Mouse (Mus musculus): ENCODE results near the gene Pfas. TPM values are rescaled to one million over a fixed set of nuclear protein-coding genes. Genes with fewer than 3 reads are reported as not detected.
"Not testable (repeated sequence)": the region's sequence is repeated elsewhere in the genome, so short reads cannot be mapped to it uniquely, and the experiment has no call there.

Gene Pfas
- polyA plus RNA-seq, 2 experiments from 2014 or later, result 20.4 to 26.3 TPM

DNA sequence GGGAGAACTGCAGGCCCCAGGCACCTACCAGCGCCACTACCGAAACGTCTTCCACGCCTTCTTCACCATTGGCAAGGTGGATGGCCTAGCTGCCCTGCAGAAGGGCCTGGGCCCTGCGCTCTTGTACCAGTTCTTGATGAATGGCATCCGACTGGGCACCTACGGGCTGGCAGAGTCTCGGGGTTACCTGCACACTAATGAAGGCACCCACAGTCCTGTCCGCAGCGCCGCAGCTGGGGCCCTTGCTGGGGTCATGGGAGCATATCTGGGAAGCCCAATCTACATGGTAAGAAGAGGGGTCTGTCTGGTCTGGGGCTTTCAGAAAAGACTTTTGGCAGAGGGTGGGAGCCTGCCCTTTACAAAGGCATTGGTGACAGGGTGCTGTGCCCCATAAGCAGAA lies 39.5 kb downstream of the Pfas start:
- ATAC-seq, result no peak

- peak; percentile 88 for ATAC-seq
Observed at GRCm38 (mm10) chr11:68967337-68968282, 40.6 kb downstream of the Pfas start, which contains the start of gene Slc25a35. TSS of gene Slc25a35 (plus strand) at chr11:68968131.

- no peak for ATAC-seq
Observed at GRCm38 (mm10) chr11:68966554-68966953, 41.7 kb downstream of the Pfas start.

GRCm38 (mm10) chr11:68965845-68966244 lies 42.4 kb downstream of the Pfas start:
- ATAC-seq, result no peak

DNA sequence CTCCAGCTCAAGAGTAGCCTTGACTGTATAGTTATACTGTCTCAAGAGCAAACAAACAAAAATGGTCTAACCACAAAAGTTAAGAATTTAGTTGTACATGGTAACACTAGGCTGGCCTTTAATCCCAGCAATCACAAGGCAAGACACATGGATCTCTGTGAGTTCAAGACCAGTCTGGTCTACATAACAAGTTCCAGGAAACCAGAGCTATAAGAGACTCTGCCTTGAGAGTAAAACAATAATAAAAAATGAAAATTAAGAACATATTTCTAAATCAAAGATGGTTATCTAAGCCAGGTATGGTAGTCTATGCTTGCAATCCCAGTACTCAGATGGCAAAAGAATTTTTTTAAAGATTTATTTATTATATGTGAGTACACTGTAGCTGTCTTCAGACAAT lies 43.2 kb downstream of the Pfas start:
- ATAC-seq, result no peak

DNA sequence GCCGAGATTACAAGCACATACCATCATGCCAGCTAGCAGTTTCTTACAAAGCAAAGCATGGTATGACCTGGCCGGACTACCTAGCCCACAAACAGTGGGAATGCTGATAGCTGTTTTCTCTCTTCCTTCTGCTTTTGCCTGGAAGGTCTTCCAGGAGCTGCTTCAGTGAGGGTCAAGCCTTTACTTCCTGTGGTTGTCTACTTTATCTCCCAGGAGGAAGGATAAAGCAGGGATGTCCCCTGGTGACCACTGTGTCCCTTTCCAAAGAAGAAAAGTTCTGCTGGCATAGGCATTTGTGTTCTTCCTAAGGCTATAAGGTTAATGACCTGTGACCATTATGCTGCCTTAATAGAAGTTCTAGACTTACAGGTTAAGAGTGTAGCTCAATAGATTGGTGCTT lies 44.9 kb downstream of the Pfas start:
- no peak for ATAC-seq

DNA sequence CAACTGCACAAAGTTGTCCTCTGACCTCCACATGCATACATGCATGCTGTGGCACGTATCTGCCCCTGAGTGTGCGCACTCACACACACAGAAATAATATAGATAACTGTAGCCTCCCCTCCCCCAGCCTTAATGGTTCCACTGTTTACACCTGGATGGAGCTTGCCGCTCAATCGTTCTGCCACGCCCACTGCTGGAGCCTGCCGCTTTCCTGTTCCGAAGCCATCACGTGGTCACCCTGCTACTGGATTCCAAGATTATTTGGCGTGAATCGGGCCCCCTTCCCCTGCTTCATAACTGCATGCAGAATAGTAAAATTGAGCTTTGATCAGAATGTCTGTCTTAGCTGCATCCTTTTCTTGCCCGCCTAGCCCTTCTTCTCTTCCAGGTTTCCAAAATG lies 46.1 kb downstream of the Pfas start:
- ATAC-seq, result not testable (repeated sequence)

GRCm38 (mm10) chr11:68961596-68961995 lies 46.7 kb downstream of the Pfas start:
- no peak for ATAC-seq

- ATAC-seq, result no peak
Observed at GRCm38 (mm10) chr11:68957971-68958370, 50.3 kb downstream of the Pfas start.

DNA sequence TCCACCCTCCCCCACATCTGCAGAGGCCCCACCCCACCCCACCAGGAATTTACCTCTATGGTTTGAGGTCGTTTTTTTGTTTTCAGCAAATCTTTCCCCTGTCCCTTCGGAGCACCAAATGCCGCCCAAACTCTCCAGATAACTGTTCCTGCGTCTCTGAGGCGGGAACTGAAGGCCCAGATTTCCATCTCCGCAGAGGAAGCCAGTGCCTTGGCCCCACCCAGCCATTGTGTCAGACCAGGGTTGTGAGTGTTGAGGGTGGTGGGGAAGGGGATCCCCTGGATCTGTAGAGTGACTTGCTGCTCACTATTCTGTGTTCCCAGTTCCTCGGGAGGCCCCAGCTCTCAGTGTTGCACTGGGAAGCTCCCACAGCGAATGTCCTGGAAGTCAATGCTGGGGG lies 51.0 kb downstream of the Pfas start, which contains the start of gene Arhgef15:
Arhgef15 (minus strand) TSS at position 173 of the 400 bp plus-strand sequence.
- no peak for ATAC-seq

GRCm38 (mm10) chr11:68956697-68957096 lies 51.6 kb downstream of the Pfas start:
- ATAC-seq, result no peak

DNA sequence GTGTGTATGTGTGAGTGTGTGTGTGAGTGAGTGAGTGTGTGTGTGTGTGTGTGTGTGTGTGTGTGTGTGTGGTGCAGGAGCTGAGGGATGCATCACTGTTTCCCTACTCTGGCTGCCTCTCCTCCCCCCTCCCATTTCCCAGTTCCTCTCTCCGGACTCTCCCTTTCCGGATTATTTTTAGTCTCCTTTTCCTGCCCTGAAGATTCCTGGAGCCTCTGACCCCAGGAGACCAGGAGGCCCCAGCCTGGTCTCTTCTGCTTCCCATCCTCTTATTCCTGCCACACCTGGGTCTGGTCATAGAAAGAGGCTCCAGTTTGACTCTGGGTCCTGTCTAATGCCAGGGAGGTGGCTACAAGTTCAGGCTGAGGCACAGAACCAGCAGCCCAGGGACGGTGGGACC lies 52.2 kb downstream of the Pfas start:
- no peak for ATAC-seq

DNA sequence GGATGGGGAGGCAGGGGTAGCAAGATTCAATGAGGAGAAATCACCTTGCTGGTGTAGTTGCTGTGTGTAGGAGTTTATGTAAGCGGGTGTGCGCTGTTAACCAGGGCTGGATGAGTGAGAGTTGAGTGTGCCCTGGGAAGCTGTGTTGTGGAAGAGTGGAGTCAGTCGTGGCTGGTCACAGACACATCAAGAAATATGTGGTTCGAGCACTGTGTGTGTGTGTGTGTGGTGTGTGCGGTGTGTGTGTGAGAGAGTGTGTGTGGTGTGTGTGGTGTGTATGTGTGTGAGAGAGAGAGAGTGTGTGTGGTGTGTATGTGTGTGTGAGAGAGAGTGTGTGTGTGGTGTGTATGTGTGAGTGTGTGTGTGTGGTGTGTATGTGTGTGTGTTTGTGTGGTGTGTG lies 52.8 kb downstream of the Pfas start:
- no peak for ATAC-seq

GRCm38 (mm10) chr11:68954408-68954807 lies 53.9 kb downstream of the Pfas start:
- no peak for ATAC-seq

GRCm38 (mm10) chr11:68953903-68954302 lies 54.4 kb downstream of the Pfas start:
- ATAC-seq, result no peak

DNA sequence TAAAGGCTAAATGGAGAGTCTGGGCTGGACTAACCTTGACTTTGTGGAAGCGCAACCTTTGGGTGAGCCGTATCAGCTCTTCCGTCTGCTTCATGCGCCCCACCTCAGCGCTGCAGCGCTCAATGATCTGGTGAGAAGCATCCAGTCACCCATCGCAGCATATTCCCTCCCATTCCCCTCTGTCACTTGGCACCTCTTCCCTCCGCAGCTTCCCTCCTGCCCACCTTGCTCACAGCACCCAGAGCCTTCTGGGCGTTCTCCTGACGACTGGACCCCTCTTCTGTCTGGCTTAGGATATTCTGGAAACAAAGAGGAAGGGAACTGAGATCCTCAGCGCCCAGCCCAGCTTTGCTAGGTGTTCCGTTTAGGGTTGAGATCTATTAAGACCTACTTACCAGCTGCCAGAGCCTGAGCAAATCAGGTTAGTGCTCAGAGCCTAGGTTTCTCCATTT lies 60.7 kb downstream of the Pfas start:
- ATAC-seq, result no peak

GRCm38 (mm10) chr11:68946806-68947440 lies 61.3 kb downstream of the Pfas start:
- ATAC-seq, result no peak

GRCm38 (mm10) chr11:68946001-68946400 lies 62.3 kb downstream of the Pfas start:
- no peak for ATAC-seq

GRCm38 (mm10) chr11:68945245-68945644 lies 63.0 kb downstream of the Pfas start:
- no peak for ATAC-seq

GRCm38 (mm10) chr11:68942731-68943130 lies 65.5 kb downstream of the Pfas start:
- no peak for ATAC-seq

- no peak for ATAC-seq
Observed at GRCm38 (mm10) chr11:68940516-68940915, 67.7 kb downstream of the Pfas start.

- peak; percentile 100 for ATAC-seq
Observed at GRCm38 (mm10) chr11:68939451-68940304, 68.6 kb downstream of the Pfas start.

DNA sequence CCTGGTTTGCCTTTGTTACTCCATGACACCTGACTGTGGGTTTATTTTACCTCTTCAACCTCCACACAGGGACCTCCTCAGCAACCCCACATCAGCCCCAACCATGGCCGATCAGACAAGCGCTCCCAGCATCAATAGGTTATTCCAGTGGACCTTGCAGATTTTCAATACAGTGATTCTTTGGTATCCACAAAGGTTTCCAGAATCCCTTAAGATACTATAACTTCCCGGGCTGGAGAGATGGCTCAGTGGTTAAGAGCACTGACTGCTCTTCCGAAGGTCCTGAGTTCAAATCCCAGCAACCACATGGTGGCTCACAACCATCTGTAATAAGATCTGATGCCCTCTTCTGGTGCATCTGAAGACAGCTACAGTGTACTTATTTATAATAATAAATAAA lies 71.3 kb downstream of the Pfas start:
- not testable (repeated sequence) for ATAC-seq

Data from activated CD4-positive, CD25-positive, alpha-beta regulatory T cell, adult 4 months (primary cell).